Mouse (Mus musculus): ENCODE data around the gene Wbp11. TPM values are rescaled to one million over a fixed set of nuclear protein-coding genes. Genes with fewer than 3 reads are reported as not detected.
"Not testable (repeated sequence)": the region's sequence is repeated elsewhere in the genome, so short reads cannot be mapped to it uniquely, and the experiment has no call there.

The Wbp11 gene
- polyA plus RNA-seq, 1 experiment from 2014 or later = 51.6 TPM

DNA sequence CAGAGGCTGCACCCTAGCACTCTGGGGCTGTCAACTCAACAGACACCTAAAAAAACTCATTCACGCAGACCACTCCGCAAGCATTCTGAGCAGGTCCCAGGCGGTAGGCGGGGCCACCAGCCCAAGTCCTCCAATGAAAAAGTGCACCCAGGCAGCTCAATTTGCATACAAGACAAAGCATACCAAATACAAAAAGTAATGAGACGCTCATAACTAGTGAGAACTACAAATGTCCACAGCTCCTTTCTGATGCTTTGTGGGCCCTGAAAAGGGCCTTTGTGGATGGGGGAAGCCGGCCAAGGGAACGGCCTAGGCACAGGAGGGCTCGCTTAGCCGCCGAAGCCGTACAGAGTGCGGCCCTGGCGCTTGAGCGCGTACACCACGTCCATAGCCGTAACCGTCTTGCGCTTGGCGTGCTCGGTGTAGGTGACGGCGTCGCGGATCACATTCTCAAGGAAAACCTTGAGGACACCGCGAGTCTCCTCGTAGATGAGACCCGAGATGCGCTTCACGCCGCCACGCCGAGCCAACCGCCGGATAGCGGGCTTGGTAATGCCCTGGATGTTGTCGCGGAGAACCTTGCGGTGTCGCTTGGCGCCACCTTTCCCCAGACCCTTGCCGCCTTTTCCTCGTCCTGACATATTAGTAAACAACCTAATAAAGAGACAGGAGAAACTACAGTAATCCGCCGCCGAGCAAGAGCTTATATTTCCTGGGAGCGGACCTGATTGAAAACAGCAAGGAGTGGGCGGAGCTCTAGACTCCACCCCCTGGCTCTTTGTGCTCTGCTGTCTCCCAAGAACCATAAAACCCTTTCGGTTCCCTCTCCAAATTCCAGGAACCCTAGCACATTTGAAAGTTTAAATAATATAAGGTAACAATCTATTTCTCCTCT lies 24.0 kb downstream of the Wbp11 start, which contains the start of gene Hist4h4:
Hist4h4 (minus strand) TSS at position 677 of the 895 bp plus-strand sequence.
- H3K4me3 ChIP-seq (replicated peaks) = peak within 1 kb of the TSS; percentile 67
- H3K36me3 ChIP-seq (replicated peaks) = no peaks in the 10 kb centered on the region
- H3K4me2 ChIP-seq = peak within 1 kb of the TSS; percentile 84
- H3K9ac ChIP-seq = peak within 1 kb of the TSS; percentile 84
- no peaks in the 10 kb centered on the region for H3K27me3 ChIP-seq
- peak within 1 kb of the TSS; percentile 100 for H3K27ac ChIP-seq (replicated peaks)
- WGBS (ENCODE audit: insufficient replicate concordance) = under 1% methylated on average over 50 of the region's 50 CpGs
- peaks cover 62% of the 10 kb centered on the region for H3K4me1 ChIP-seq (replicated peaks)
- no peaks in the 10 kb centered on the region for H3K9me3 ChIP-seq (replicated peaks)
- ATAC-seq (ENCODE audit: insufficient read depth) = peak; percentile 71

DNA sequence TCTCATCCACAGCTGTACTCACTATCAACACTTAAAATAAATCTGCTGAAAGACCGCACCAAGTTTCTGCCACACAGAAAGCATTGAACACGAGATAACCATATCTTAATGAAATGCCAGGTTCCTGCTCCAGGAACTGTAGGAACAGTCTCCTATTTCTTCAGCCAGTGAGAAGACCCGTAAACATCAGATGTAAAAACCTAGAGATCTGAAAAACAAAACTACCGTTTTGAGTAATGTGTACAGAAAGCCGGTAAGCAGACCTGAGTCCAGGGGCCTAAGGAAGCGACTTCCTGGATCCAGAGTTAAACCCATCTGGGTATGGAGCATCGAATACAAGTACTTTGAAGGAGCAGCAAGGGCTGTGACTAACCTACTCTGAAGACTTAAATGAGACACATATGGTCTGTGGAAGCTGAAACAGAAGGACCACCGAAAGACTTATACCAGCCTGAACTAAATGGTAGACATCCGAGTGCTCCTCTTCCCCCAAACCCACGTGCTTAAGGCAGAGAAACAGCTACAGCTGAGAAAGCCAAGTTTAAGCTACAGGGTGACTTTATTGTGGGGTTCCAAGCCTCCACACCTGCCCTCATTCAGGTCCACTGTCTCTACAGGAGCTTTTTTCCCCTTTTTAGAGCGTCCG lies 24.8 kb downstream of the Wbp11 start:
- Histone ChIP-seq H3K9ac (peak overlapping the region; percentile 84), H3K4me3 (replicated peaks) (peak overlapping the region; percentile 67), H3K27ac (replicated peaks) (peak overlapping the region; percentile 100), H3K9me3 (replicated peaks) (no peaks in the 10 kb centered on the region), H3K27me3 (no peaks in the 10 kb centered on the region), H3K4me2 (peak overlapping the region; percentile 84), H3K4me1 (replicated peaks) (peaks cover 62% of the 10 kb centered on the region), H3K36me3 (replicated peaks) (no peaks in the 10 kb centered on the region)
- 4% methylated on average over 12 of the region's 12 CpGs for WGBS (ENCODE audit: insufficient replicate concordance)
- peak; percentile 0; the same call in 1 of the 2 replicates for ATAC-seq (ENCODE audit: insufficient read depth)

GRCm38 (mm10) chr6:136801274-136801673 lies 26.8 kb downstream of the Wbp11 start:
- Histone ChIP-seq H3K27me3 (no peaks in the 10 kb centered on the region), H3K27ac (replicated peaks) (peak overlapping the region; percentile 45; the same call in 1 of the 2 replicates), H3K9ac (no peak overlapping the region), H3K4me2 (peak overlapping the region; percentile 5), H3K4me1 (replicated peaks) (peaks cover 61% of the 10 kb centered on the region), H3K4me3 (replicated peaks) (no peak overlapping the region), H3K9me3 (replicated peaks) (no peaks in the 10 kb centered on the region), H3K36me3 (replicated peaks) (no peaks in the 10 kb centered on the region)
- ATAC-seq (ENCODE audit: insufficient read depth) = no peak
- 68% methylated on average over 6 of the region's 6 CpGs for WGBS (ENCODE audit: insufficient replicate concordance)

- H3K27me3 ChIP-seq = peaks cover 4% of the 10 kb centered on the region
- WGBS (ENCODE audit: insufficient replicate concordance) = 85% methylated on average over 8 of the region's 8 CpGs
- H3K27ac ChIP-seq (replicated peaks) = peak overlapping the region; percentile 45; the same call in 1 of the 2 replicates
- H3K36me3 ChIP-seq (replicated peaks) = no peaks in the 10 kb centered on the region
- no peak for ATAC-seq (ENCODE audit: insufficient read depth)
- H3K9me3 ChIP-seq (replicated peaks) = no peaks in the 10 kb centered on the region
- H3K4me3 ChIP-seq (replicated peaks) = no peak overlapping the region
- peaks cover 62% of the 10 kb centered on the region for H3K4me1 ChIP-seq (replicated peaks)
- peak overlapping the region; percentile 5; the same call in 1 of the 2 replicates for H3K4me2 ChIP-seq
- no peak overlapping the region for H3K9ac ChIP-seq
These were observed 27.3 kb downstream of the Wbp11 start for GRCm38 (mm10) chr6:136800710-136801109.

- peaks cover 17% of the 10 kb centered on the region for H3K27me3 ChIP-seq
These were observed 29.9 kb downstream of the Wbp11 start for GRCm38 (mm10) chr6:136797874-136798693.

GRCm38 (mm10) chr6:136795850-136796249 lies 32.2 kb downstream of the Wbp11 start:
- no peak overlapping the region for H3K4me2 ChIP-seq
- H3K4me1 ChIP-seq (replicated peaks) = peaks cover 55% of the 10 kb centered on the region
- H3K36me3 ChIP-seq (replicated peaks) = no peaks in the 10 kb centered on the region
- no peak overlapping the region for H3K4me3 ChIP-seq (replicated peaks)
- H3K9me3 ChIP-seq (replicated peaks) = no peaks in the 10 kb centered on the region
- H3K9ac ChIP-seq = no peak overlapping the region
- no peak for ATAC-seq (ENCODE audit: insufficient read depth)
- peaks cover 35% of the 10 kb centered on the region for H3K27me3 ChIP-seq
- no peak overlapping the region for H3K27ac ChIP-seq (replicated peaks)
- 64% methylated on average over 6 of the region's 6 CpGs for WGBS (ENCODE audit: insufficient replicate concordance)

More at GRCm38 (mm10) chr6:136797874-136798693, 29.9 kb downstream of the Wbp11 start:
- not testable (repeated sequence) for H3K36me3 ChIP-seq (replicated peaks); H3K9me3 ChIP-seq (replicated peaks)
- H3K4me1 ChIP-seq (replicated peaks) = peaks cover 66% of the 10 kb centered on the region
- H3K4me3 ChIP-seq (replicated peaks) = peak overlapping the region; percentile 62
- H3K4me2 ChIP-seq = peak overlapping the region; percentile 66
- 54% methylated on average over 3 of the region's 3 CpGs for WGBS (ENCODE audit: insufficient replicate concordance)
- H3K9ac ChIP-seq = peak overlapping the region; percentile 67
- ATAC-seq (ENCODE audit: insufficient read depth) = peak; percentile 98
- H3K27ac ChIP-seq (replicated peaks) = peak overlapping the region; percentile 97

DNA sequence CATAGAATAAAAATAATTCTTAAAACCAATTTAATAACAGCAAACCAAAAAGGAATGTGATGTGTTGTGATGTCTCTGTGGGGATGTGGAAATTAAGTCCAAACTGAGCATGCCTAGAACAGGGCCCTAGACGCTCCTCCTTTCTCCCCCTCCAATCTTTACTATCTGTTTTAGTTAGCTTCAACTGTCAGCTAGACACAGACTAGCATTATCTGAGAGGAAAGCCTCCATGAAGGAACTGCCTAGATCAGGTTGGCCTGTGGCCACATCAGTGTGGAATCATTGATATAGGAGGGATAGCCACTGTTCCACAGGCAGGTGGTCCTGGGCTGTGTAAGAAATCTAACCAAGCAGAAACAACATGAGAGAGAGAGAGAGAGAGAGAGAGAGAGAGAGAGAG lies 32.9 kb downstream of the Wbp11 start:
- H3K36me3 ChIP-seq (replicated peaks) = no peaks in the 10 kb centered on the region
- H3K27me3 ChIP-seq = peaks cover 36% of the 10 kb centered on the region
- H3K4me1 ChIP-seq (replicated peaks) = peaks cover 48% of the 10 kb centered on the region
- H3K9ac ChIP-seq = no peak overlapping the region
- H3K27ac ChIP-seq (replicated peaks) = no peak overlapping the region
- no peak overlapping the region for H3K4me3 ChIP-seq (replicated peaks)
- 30% methylated on average over 1 of the region's 1 CpGs for WGBS (ENCODE audit: insufficient replicate concordance)
- ATAC-seq (ENCODE audit: insufficient read depth) = no peak
- H3K9me3 ChIP-seq (replicated peaks) = no peaks in the 10 kb centered on the region
- H3K4me2 ChIP-seq = no peak overlapping the region

DNA sequence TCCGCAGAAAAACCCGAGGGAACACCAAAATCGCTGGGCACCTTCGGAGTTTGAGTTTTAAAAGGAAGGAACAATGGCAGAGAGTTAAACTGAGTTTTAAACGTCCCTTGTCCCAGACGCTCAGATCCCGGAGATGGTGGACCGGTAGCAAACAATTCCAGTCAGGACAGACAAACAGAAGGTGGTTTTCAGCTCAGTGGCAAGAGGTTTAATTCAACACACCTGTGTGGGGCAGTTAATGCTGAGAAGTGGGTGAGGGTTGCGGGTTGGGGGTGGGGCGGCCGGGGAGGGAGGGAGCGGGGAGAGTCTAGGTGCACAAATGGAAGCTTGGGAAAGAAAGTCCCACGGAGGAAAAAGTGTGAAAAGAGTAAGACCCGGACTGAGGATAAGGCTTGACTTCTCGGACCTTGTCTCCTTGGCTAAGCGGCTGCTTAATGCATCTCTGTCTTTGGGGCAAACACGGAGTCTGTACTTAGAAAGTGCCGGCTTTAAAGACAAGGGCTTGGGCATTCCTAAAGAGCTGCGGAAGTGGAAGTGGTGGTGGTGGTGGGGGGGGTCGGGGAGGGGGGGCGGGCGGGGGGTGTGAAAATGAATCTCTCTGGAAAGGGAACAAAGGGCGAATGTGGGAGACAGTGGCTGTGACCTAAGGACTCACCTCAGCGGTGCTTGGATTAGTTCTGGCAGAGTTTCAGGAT lies 34.1 kb downstream of the Wbp11 start:
- Histone ChIP-seq H3K4me1 (replicated peaks) (peaks cover 43% of the 10 kb centered on the region), H3K9ac (peak overlapping the region; percentile 45), H3K4me3 (replicated peaks) (peak overlapping the region; percentile 45), H3K27me3 (peaks cover 36% of the 10 kb centered on the region), H3K9me3 (replicated peaks) (no peaks in the 10 kb centered on the region), H3K4me2 (peak overlapping the region; percentile 77), H3K27ac (replicated peaks) (no peak overlapping the region), H3K36me3 (replicated peaks) (no peaks in the 10 kb centered on the region)
- 1% methylated on average over 24 of the region's 24 CpGs for WGBS (ENCODE audit: insufficient replicate concordance)
- ATAC-seq (ENCODE audit: insufficient read depth) = no peak

- 21% methylated on average over 16 of the region's 16 CpGs for WGBS (ENCODE audit: insufficient replicate concordance)
- no peak for ATAC-seq (ENCODE audit: insufficient read depth)
- H3K9ac ChIP-seq = peak overlapping the region; percentile 45
These were observed 34.9 kb downstream of the Wbp11 start for GRCm38 (mm10) chr6:136792884-136793758.

More at GRCm38 (mm10) chr6:136792884-136793758, 34.9 kb downstream of the Wbp11 start:
- Histone ChIP-seq H3K4me3 (replicated peaks) (peak overlapping the region; percentile 45), H3K27me3 (peaks cover 36% of the 10 kb centered on the region), H3K4me1 (replicated peaks) (peaks cover 43% of the 10 kb centered on the region), H3K9me3 (replicated peaks) (no peaks in the 10 kb centered on the region), H3K27ac (replicated peaks) (no peak overlapping the region), H3K36me3 (replicated peaks) (no peaks in the 10 kb centered on the region), H3K4me2 (peak overlapping the region; percentile 77)
